Mouse (Mus musculus) liver, postnatal 0 days (tissue): ENCODE data around the gene Fnip2.

Experiments
- CTCF ChIP-seq: sonication (generic); IDR thresholded peaks from 2 replicates; pipeline ENCODE4 v1.5.1; 2016; ENCODE audit warnings: antibody characterized with exemption, low read depth
- EP300 ChIP-seq: IDR thresholded peaks from 2 replicates; pipeline ENCODE4 v1.6.1; 2016; ENCODE audit warnings: antibody characterized with exemption, low read depth, mild to moderate bottlenecking

DNA sequence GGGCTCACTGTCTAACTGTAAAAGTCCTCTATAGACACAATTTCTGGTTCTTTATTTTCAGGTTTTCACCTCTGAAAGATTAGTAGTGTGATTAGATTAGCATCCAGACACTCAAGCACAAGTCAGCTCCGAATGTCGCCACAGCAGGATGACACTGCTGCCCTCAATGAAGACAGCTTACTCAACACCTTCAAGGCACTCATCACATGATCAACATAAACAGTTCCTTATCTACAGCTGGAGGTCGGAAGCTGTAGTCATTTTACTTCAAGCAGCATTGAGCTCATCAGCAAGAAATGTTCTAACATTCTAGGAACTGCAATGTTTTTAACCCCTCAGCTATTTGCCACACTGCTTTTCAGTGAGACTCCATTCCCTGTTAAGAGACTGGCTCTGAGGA, 76.0 kb downstream of the Fnip2 start:
- TF ChIP-seq CTCF (no peak), EP300 (no peak)
